Mouse (Mus musculus) olfactory bulb, adult 2 months (tissue): ENCODE measurements around the gene Sfxn5.

ENCODE experiments used
- CTCF ChIP-seq: fragments of 200-500 bp; IDR thresholded peaks from 2 replicates; pipeline ENCODE4 v1.5.1; 2012; ENCODE audit warnings: low read depth, mild to moderate bottlenecking, low read length, moderate library complexity; ENCODE audit not compliant: insufficient read depth
- POLR2A ChIP-seq: fragments of 200-500 bp; IDR thresholded peaks from 2 replicates; pipeline ENCODE4 v1.6.1; 2012; ENCODE audit warnings: mild to moderate bottlenecking, low read depth, low read length, moderate library complexity; ENCODE audit not compliant: insufficient read depth

DNA sequence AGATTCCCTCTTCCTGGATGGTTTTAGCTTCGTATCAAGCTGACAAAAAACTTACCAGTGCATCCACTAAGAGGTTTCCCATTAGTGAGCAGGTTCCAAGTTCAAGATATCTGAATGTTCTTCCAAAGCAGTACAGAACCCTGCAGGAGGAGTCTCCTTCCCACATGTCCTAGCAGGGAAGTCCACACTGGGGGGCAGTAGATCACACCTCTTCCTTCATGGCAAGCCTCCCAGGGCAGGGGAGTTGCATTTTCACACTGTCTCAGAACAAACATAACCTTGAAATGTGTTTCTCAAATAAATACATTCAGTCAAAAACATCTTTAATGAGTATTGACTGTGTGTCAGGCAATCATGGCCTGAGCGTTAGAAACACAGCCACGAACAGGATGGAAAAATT is 153.7 kb downstream of the Sfxn5 start:
- TF ChIP-seq POLR2A (no peak), CTCF (no peak)
